Mouse (Mus musculus): ENCODE measurements around the gene Fitm2. TPM values are rescaled to one million over a fixed set of nuclear protein-coding genes. Genes with fewer than 3 reads are reported as not detected.

Fitm2 gene
- polyA plus RNA-seq, 1 experiment: 21.5 TPM

DNA sequence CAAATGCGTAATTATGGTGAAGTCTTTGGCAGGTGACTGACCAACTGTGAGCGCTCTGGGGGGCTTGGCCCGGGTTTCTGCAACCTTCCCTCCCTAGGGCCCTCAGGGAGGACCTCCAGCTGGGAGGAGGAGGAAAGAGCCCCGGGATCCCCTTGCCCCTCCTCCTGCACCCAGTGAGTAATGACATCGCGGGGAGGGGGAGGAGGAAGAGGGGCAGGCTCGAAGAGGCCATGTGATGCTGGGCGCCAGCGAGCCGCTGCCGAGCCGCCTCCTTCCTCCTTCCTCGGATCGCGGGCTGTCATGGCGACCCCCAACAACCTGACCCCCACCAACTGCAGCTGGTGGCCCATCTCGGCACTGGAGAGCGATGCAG, 34.2 kb downstream of the Fitm2 start, which contains the start of gene Gdap1l1:
TSS of gene Gdap1l1 (plus strand) at position 231 of the 373 bp plus-strand sequence.
- TF ChIP-seq CTCF (IDR thresholded peaks at IDR 0.05; ENCODE audit: borderline replicate concordance, insufficient read depth, low read depth, low read length) (no peak), POLR2A (IDR thresholded peaks at IDR 0.05; ENCODE audit: borderline replicate concordance, insufficient read depth, low read length) (peak; percentile 75)
- Histone ChIP-seq H3K27ac (ENCODE audit: insufficient read depth, low read length) (peak within 1 kb of the TSS; percentile 85), H3K4me1 (ENCODE audit: control insufficient read depth, insufficient read depth, low read length) (peaks cover 38% of the 10 kb centered on the region), H3K4me3 (replicated peaks; ENCODE audit: insufficient read depth, low read depth, low read length) (peak within 1 kb of the TSS; percentile 90), H3K27me3 (ENCODE audit: control insufficient read depth, insufficient read depth, low read length) (no peaks in the 10 kb centered on the region)
- WGBS: under 1% methylated on average over 18 of the region's 18 CpGs
- peak; percentile 84 to 86 for DNase-seq

DNA sequence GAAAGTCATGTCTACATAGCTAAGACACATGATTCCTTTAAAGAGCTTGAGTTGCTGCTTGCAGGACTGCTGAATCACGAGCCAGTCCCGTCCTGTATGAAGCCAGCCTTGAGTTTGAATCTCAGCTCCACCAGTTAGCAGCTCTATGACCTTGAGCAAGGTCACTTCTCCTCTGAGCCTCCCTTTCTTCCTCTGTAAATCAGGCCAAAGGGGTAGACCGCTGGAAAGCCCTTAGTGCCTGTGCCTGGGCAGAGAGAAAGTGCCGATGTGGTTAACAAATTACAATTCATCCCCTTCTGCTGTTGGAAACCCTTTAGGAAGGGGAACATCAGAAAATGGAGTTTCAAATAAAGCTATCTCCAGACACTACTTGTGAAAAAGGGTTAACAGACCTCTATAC, 34.6 kb downstream of the Fitm2 start:
- Histone ChIP-seq H3K27me3 (ENCODE audit: control insufficient read depth, insufficient read depth, low read length) (no peaks in the 10 kb centered on the region), H3K4me1 (ENCODE audit: control insufficient read depth, insufficient read depth, low read length) (peaks cover 36% of the 10 kb centered on the region), H3K4me3 (replicated peaks; ENCODE audit: insufficient read depth, low read depth, low read length) (peak overlapping the region; percentile 90), H3K27ac (ENCODE audit: insufficient read depth, low read length) (peak overlapping the region; percentile 85)
- peak; percentile 34 to 43 for DNase-seq
- 5% methylated on average over 4 of the region's 4 CpGs for WGBS
- no peak for TF ChIP-seq CTCF (IDR thresholded peaks at IDR 0.05; ENCODE audit: borderline replicate concordance, insufficient read depth, low read depth, low read length)
- no peak for TF ChIP-seq POLR2A (IDR thresholded peaks at IDR 0.05; ENCODE audit: borderline replicate concordance, insufficient read depth, low read length)

DNA sequence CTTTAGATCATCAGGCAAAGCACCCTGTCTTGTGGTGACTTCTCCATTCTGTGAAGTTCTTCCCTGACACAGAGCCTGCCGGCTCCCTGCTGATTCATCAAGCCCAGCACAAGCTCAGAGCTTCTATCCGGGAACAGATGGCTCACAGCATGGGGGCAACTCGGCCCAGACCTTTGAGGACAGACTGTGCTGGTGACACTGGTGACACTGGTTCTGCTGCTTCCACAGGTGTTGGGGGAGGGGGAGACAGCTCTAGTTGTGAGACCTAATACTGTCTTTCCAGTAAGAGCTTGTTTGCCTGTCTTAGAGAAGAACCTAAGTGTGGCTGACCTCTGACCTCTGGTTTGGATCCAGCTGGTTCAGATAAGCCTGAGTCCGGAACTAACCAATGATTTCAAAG, 38.5 kb downstream of the Fitm2 start:
- Histone ChIP-seq H3K4me1 (ENCODE audit: control insufficient read depth, insufficient read depth, low read length) (peaks cover 22% of the 10 kb centered on the region), H3K27ac (ENCODE audit: insufficient read depth, low read length) (peak overlapping the region; percentile 76), H3K27me3 (ENCODE audit: control insufficient read depth, insufficient read depth, low read length) (no peaks in the 10 kb centered on the region), H3K4me3 (replicated peaks; ENCODE audit: insufficient read depth, low read depth, low read length) (no peak overlapping the region)
- 7% methylated on average over 4 of the region's 4 CpGs for WGBS
- TF ChIP-seq POLR2A (IDR thresholded peaks at IDR 0.05; ENCODE audit: borderline replicate concordance, insufficient read depth, low read length): no peak
- no peak for TF ChIP-seq CTCF (IDR thresholded peaks at IDR 0.05; ENCODE audit: borderline replicate concordance, insufficient read depth, low read depth, low read length)
- DNase-seq: peak; percentile 96 to 97

DNA sequence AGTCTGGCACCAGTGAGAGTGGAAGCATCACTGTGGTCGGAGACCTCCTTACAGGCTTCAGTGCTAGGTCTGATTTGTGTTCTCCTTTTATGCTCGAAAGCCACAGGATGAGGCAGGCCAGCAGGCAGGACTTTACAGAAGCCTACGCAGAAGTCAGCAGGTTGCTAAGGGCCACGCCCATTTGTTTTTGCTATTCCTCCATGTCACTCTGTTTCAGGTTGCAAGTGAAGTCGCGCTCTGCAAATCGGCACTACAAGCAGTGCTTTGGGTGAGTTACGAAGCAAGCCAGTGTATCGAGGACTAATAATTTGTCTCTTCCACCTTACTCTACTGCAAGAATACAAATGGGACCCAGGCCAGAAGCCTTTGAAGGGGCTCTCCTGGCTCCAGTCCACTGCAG, 41.1 kb downstream of the Fitm2 start:
- TF ChIP-seq CTCF (IDR thresholded peaks at IDR 0.05; ENCODE audit: borderline replicate concordance, insufficient read depth, low read depth, low read length) (no peak), POLR2A (IDR thresholded peaks at IDR 0.05; ENCODE audit: borderline replicate concordance, insufficient read depth, low read length) (no peak)
- Histone ChIP-seq H3K27me3 (ENCODE audit: control insufficient read depth, insufficient read depth, low read length) (no peaks in the 10 kb centered on the region), H3K4me1 (ENCODE audit: control insufficient read depth, insufficient read depth, low read length) (peaks cover 20% of the 10 kb centered on the region), H3K27ac (ENCODE audit: insufficient read depth, low read length) (no peak overlapping the region), H3K4me3 (replicated peaks; ENCODE audit: insufficient read depth, low read depth, low read length) (no peak overlapping the region)
- DNase-seq: no peak
- WGBS: 89% methylated on average over 9 of the region's 9 CpGs

- TF ChIP-seq POLR2A (IDR thresholded peaks at IDR 0.05; ENCODE audit: borderline replicate concordance, insufficient read depth, low read length) (no peak), CTCF (IDR thresholded peaks at IDR 0.05; ENCODE audit: borderline replicate concordance, insufficient read depth, low read depth, low read length) (no peak)
- Histone ChIP-seq H3K4me3 (replicated peaks; ENCODE audit: insufficient read depth, low read depth, low read length) (no peak overlapping the region), H3K27ac (ENCODE audit: insufficient read depth, low read length) (no peak overlapping the region), H3K27me3 (ENCODE audit: control insufficient read depth, insufficient read depth, low read length) (no peaks in the 10 kb centered on the region), H3K4me1 (ENCODE audit: control insufficient read depth, insufficient read depth, low read length) (peaks cover 15% of the 10 kb centered on the region)
- WGBS: 59% methylated on average over 4 of the region's 4 CpGs
- no peak for DNase-seq
Measured at GRCm38 (mm10) chr2:163428346-163429011, 44.0 kb downstream of the Fitm2 start.

DNA sequence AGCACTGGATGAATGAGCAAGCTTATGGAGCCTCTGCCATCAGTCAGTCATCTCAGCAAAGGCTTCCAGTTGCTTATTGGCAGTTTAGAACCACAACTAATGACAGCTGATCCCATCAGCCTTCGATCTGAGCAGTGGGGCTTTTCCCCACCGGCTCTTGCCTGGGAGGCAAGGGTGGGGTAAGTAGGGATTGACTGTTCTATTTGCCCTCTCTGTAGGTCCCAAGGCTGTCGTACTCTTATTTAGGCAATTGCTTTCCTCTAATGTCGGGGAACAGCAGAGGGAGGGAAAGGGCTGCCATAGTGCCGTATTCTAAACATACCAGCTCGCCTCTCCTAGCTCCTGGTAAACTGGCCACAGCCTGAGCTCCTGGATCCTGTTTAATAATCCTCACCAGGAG, 47.8 kb downstream of the Fitm2 start, which contains the start of gene Oser1:
TSS of gene Oser1 (minus strand) at position 101 of the 400 bp plus-strand sequence.
- no peak within 1 kb of the TSS for H3K27ac ChIP-seq (ENCODE audit: insufficient read depth, low read length)
- H3K4me3 ChIP-seq (replicated peaks; ENCODE audit: insufficient read depth, low read depth, low read length): no peak within 1 kb of the TSS
- H3K27me3 ChIP-seq (ENCODE audit: control insufficient read depth, insufficient read depth, low read length): no peaks in the 10 kb centered on the region
- no peak for TF ChIP-seq POLR2A (IDR thresholded peaks at IDR 0.05; ENCODE audit: borderline replicate concordance, insufficient read depth, low read length)
- no peak for TF ChIP-seq CTCF (IDR thresholded peaks at IDR 0.05; ENCODE audit: borderline replicate concordance, insufficient read depth, low read depth, low read length)
- peaks cover 13% of the 10 kb centered on the region for H3K4me1 ChIP-seq (ENCODE audit: control insufficient read depth, insufficient read depth, low read length)
- DNase-seq: no peak
- 72% methylated on average over 6 of the region's 6 CpGs for WGBS

DNA sequence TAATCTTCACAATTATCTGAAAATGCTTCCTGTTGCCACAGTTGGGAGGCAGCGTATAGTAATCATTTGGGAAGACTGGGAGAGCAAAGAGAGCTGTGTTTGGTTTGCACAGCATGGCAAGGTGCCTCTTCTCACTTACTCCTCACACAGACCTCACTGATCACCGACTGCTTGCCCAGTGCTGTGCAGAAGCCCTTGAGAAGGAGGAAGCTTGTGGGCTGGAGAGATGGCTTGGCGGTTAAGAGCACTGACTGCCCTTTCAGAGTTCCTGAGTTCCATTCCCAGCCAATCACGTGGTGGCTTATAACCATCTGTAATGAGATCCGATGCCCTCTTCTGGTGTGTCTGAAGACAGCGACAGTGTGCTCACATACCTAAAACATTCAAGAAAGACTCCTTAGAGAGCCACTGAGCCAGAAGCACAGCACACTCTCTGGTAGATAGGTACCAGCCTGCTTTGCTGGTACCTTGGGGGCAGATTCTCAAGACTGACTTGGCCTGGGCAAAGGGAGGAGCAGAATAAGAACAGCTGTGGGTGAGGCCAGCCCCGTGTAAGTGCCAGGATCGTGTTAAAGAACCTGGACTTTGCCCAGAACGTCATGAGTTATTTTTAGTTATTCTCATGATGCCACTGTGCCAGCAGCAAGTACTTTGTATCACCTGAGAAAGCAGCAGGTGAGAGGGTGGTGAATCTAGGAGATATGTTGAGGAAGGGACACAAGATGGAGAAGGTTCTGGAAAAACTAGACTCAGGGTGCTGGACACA, 49.4 kb downstream of the Fitm2 start:
- DNase-seq: no peak
- WGBS: 45% methylated on average over 9 of the region's 9 CpGs
- Histone ChIP-seq H3K27ac (ENCODE audit: insufficient read depth, low read length) (0 out of 2 replicates have a peak overlapping the region, but pooled peaks have one; percentile 23), H3K4me1 (ENCODE audit: control insufficient read depth, insufficient read depth, low read length) (peaks cover 13% of the 10 kb centered on the region), H3K27me3 (ENCODE audit: control insufficient read depth, insufficient read depth, low read length) (no peaks in the 10 kb centered on the region), H3K4me3 (replicated peaks; ENCODE audit: insufficient read depth, low read depth, low read length) (no peak overlapping the region)
- TF ChIP-seq CTCF (IDR thresholded peaks at IDR 0.05; ENCODE audit: borderline replicate concordance, insufficient read depth, low read depth, low read length): no peak
- TF ChIP-seq POLR2A (IDR thresholded peaks at IDR 0.05; ENCODE audit: borderline replicate concordance, insufficient read depth, low read length): no peak
